Mouse (Mus musculus) CD4-positive helper T cell, adult 2 months (primary cell): Measurements from ENCODE around the gene Homer2.

Experiments used
- DNase-seq: peaks from one replicate; pipeline ENCODE4 v3.0.0-alpha.2; 2012; ENCODE audit warnings: low read depth, missing footprints, low spot score

Gene Homer2

DNA sequence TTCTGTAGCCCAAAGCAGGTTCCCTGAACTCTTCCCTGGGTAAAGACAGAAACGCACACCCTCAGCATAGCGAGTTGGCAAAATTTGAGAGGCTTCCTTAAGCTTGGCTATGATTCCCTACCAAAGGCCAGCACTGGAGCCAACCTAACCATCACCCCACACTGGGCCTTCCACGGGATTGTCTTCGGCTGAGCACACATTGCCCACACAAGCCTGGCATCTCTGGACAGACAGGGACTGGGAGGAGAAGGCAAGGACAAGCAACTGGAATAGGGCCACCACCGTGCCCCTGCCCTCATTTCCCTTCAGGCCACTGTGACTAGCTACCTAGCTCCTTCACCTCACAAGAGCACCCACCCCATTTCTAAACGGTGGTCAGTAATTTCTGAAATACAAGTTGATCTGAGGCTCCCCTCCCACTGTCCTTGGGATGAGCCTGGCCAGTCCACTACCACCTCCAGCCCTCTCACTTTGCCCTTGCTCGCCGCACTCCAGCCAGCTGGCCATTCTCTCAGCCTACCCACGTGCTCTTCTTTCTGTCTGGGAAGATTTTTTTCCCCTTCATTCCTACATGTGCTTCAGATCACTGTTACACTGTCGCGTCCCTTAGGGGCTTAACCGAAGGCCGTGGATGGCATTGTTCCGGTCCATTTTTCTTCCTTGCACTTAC lies at the start of gene Homer2:
Gene Homer2 (minus strand): TSS at position 57 of the 670 bp plus-strand sequence.
- no peak for DNase-seq

- no peak for DNase-seq
Measured at GRCm38 (mm10) chr7:81747956-81748355, 40.6 kb upstream of the Homer2 start.

DNA sequence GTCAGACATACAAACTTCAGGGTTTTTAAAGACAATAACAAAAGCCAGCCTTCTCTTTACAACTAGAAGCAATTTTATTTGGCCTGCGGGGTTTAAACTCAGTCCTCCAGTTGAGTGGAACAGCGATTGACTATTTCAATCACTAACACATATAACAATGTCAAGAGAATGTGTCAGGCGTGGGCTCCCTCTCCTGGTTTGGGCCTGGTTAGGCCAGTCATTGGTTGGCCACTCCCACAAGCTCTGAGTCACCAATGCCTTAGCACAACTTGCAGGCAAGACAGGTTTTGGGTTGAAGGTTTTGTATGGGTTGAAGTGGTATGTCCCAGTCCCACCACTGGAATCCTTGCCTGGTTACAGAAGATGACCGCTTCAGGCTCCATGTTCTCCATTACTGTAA lies 36.8 kb upstream of the Homer2 start:
- no peak for DNase-seq

DNA sequence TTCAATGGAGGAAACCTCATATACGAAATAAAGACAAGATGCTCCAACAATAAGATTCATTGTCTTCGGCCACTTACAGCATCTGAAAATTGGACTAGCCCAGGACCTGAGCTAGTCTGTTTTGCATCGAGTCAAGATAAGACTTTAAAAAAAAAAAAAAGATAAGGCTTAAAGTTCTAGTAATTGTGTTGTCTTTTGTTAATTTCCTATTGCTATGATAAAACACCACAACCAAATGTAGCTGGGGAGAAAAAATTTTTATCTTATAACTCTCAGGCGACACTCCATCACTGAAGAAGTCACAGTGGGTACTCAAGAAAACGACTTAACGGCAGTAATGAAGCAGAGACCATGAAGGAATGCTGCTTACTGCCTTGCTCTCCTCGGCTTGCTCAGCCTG lies 32.7 kb upstream of the Homer2 start:
- no peak for DNase-seq

- DNase-seq = no peak
Measured at GRCm38 (mm10) chr7:81738720-81739385, 31.5 kb upstream of the Homer2 start.

DNA sequence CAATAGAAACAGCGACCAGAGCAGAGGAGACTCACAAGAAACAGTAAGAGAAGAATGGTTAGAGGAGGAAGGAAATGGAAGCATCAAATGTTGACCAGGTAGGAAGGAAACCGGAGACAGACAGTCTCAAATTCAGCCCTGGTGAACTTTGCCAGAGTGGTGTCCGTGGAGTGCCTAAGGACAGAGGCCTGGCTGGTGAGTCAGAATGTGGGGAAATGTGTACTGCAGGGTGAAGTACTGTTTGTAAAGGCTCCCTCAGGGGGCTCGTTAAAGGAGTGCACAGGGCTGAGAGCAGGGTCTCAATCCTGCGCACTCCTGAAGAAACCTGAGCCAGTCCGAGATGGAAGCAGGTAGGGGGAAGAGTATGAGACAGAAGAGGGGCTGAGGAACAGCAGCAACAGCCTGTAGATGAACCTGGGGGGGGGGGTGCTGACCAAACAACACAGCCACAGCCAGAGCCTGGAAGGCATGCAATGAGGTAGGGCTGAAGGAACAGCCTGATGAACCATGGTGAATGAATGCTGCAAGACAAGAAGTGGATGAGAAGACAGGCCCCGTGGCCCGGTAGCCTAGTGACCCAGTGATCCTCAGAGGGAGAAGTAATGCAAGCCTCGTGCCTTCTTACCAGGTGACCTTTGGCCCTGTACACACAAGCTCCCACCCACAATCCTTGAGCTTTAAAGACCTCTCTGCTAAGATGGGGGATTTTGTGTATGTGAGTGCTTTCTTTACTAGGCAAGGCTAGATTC lies 28.1 kb upstream of the Homer2 start:
- DNase-seq = no peak

DNA sequence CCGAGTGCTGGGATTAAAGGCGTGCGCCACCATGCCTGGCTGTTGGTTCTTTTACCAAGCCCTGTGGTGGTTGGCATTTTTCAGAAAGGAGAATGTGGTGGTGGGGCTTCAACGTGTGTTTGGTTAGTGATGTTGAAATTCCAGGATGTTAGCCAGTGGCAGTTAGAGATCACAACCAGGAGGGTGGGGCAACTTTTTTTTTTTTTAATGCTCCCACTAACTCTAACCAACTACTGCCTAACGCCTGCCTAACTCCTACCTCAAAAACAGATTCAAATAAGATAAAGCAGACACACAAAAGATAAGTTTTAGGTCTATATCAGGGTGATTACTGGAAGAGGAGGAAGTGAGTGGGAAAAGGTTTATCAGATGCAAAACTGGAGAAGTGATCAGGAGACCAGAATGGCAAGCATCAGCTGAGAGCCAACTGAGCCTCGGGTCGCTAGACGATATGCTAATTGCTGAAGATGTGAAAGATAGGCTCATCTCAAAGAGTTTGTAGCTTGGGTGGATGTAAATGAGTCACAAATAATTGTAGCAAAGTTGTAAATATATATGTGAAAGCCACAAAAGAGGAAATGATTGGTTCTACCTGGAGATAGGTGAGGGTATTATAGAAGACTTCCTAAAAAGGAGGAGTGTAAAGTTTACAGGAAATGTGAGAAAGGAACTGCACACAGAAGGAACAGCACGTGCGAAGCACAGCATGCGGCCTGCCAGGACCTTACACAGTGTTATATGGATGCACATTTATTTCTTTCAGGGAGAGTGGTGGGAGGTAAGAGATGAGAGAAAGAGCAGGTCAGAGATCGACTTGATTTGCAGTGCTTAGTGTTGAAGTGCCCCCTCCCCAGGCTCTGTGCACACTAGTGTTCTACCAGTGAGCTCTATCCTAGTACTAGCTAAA lies 25.1 kb upstream of the Homer2 start:
- DNase-seq = no peak

- no peak for DNase-seq
Measured at GRCm38 (mm10) chr7:81731181-81731651, 23.9 kb upstream of the Homer2 start.

- DNase-seq = no peak
Measured at GRCm38 (mm10) chr7:81729787-81730186, 22.5 kb upstream of the Homer2 start.

- no peak for DNase-seq
Measured at GRCm38 (mm10) chr7:81727716-81728115, 20.4 kb upstream of the Homer2 start.

DNA sequence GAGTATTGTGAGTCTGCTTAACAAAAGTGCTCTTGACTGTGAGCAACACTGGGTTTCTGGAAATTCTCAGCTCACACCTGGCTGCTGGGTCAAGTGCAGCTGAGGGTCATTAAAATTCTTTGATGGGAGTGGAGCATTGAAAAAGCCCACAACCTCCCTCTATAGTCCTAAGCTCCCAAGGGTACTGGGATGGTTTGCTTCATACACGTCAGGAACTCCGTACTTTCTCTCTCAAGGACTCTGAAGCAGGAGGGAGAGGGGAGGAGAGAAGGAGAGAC lies 19.3 kb upstream of the Homer2 start:
- DNase-seq = no peak

DNA sequence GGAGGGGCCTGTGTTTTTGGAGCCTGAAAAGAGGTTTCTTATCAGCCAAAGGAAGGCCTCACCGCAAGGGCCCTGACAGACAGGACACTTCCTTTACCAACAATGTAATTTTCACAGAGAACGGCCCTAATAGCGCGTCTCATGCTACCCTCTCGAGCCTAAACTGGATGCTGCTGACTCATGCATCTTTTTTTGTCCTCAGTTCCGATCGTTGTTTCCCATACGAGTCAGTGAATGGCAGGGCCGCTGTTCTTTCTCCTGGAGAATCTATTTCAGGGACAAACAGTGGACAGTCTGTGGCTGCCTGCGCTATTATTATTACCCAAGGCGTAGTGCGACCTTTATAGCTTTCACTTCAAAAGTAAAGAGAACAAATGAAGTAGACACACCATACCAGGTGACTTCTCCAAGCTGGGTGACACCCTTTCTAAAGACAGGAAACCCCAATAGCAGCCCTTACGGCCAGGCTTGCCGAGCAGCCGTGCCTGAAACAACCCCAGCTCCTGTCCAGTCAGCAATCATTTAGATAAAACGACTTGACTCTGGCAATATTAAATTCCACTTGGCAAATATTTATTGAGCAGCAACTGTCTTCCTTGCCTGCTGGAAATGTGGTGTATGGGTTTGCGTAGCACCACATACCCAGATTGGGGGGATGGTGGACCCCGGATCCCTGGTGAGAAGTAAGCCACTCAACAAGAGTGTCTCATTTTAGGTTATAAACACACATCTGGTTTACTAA lies 18.8 kb upstream of the Homer2 start:
- DNase-seq = no peak

- DNase-seq = no peak
Measured at GRCm38 (mm10) chr7:81723851-81724250, 16.5 kb upstream of the Homer2 start.

DNA sequence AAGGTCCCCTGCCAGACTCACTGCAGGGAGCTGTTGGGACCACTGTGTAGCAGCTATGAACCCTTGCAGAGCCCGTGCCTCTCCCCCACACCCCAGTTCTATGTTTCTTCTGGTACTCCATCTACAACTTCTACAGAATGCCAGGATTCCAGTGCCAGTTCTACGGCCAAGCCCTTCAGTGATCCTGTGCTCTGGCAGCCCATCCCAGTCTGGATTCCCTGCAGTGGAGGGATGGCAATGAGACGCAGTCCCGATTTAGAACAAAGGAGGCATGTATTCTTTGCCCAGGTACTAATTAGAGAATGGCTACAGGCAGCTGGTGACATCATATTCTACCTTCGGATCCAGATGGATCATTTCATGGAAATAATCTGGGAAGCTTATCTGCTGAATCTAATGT lies 13.9 kb upstream of the Homer2 start:
- DNase-seq = no peak

DNA sequence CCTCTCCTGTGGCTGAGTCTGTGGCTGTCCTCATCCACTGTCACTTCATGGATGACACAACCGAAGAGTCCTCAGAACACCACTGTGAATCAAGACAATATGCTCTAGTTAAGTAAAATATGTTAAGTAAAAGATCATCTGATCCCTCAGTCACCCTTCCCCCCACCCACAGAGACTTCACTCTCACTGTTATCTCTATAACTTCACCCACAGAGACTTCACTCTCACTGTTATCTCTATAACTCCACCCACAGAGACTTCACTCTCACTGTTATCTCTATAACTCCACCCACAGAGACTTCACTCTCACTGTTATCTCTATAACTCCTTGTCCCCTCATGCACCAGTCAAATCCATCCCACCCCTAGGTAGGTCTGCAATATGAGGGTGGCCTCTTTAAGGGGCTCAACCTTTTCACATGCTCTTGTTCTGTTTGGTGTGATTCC lies 11.9 kb upstream of the Homer2 start:
- DNase-seq = no peak

GRCm38 (mm10) chr7:81718657-81719056 lies 11.3 kb upstream of the Homer2 start:
- DNase-seq = no peak

GRCm38 (mm10) chr7:81710166-81710565 lies 2.8 kb upstream of the Homer2 start:
- no peak for DNase-seq

GRCm38 (mm10) chr7:81708165-81708564 lies 838 bp upstream of the Homer2 start:
- DNase-seq = no peak

GRCm38 (mm10) chr7:81706416-81707391 lies 623 bp downstream of the Homer2 start:
- DNase-seq = no peak

GRCm38 (mm10) chr7:81706027-81706415 lies 1.3 kb downstream of the Homer2 start:
- no peak for DNase-seq
